Comparison of ENCODE assay signal across 8 mouse cellular contexts in the genomic region with DNA sequence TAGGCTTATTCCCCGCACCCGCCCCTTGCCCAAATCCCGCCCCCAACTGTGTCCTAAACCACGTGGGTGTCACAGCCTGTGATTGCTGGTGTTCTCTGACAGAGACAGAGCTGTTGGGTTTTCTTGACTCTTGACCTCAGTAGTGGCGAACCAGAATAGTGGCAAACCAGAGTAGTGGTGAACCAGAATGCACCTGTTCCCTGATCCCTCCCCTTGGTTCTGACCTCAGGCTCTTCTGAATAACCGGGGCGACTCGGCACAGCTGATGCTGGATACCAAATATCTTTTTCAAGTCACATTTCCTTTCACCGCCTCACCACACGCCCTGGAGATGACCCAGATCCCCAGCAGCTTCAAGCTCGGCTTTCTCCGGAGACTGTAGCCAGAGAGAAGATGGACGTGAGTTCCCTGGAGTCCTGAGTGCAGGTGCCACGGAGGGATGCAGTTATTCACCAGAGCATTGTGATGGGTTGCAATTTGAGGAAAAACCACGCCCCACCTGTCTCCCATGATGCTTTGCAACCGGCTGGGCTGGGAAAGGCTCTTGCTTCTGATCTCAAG. TPM values are rescaled to one million over a fixed set of nuclear protein-coding genes. Genes with fewer than 3 reads are reported as not detected.
DNase-seq lines count a peak whose midpoint lies in the region; ATAC-seq and TF ChIP-seq lines count a peak whose summit lies in the region.
"Had no signal": no experiment of that assay in that cellular context is flagged by ENCODE, and none has a peak within 500 bp of the region (broad histone marks: within the 10 kb centered on the region; RNA-seq: fewer than 3 reads in every experiment).

No protein-coding gene starts in this region.

- no peak for TF ChIP-seq CTCF in lung, adult 2 months (IDR thresholded peaks at IDR 0.05; ENCODE audit: insufficient read depth, low read length)

- no peaks in the 10 kb centered on the region for H3K27me3 ChIP-seq in hindbrain, embryonic 15.5 days
- no peaks in the 10 kb centered on the region for H3K27me3 ChIP-seq in neural tube, embryonic 13.5 days

- no peak overlapping the region for H3K9ac ChIP-seq in hindbrain, embryonic 15.5 days
- H3K9ac ChIP-seq in neural tube, embryonic 13.5 days: no peak overlapping the region

- no peak for TF ChIP-seq POLR2A in lung, adult 2 months (IDR thresholded peaks at IDR 0.05; ENCODE audit: borderline replicate concordance, extremely low read depth, low read depth, low read length)

- H3K9me3 ChIP-seq in hindbrain, embryonic 15.5 days: no peaks in the 10 kb centered on the region
- H3K9me3 ChIP-seq in neural tube, embryonic 13.5 days: no peaks in the 10 kb centered on the region

- peak; percentile 9 to 21 for DNase-seq in lung, adult 18-20 months
- no peak for DNase-seq in lung, adult 2 months
- DNase-seq in cerebellum, adult 9-11 months: peak; percentile 71
- DNase-seq in left cerebral cortex, postnatal 14 days (ENCODE audit: low spot score in 2 of 2): no peak
- DNase-seq: adrenal gland, adult 2 months had no signal

- WGBS in lung, adult 2 months: 34% methylated on average over 16 of the region's 16 CpGs
- 30% methylated on average over 16 of the region's 16 CpGs for WGBS in hindbrain, embryonic 15.5 days
- WGBS in neural tube, embryonic 13.5 days: 34% methylated on average over 16 of the region's 16 CpGs

- no peaks in the 10 kb centered on the region for H3K36me3 ChIP-seq in hindbrain, embryonic 15.5 days
- H3K36me3 ChIP-seq in neural tube, embryonic 13.5 days: no peaks in the 10 kb centered on the region

- no peak overlapping the region for H3K27ac ChIP-seq in hindbrain, embryonic 15.5 days (replicated peaks)
- H3K27ac ChIP-seq in neural tube, embryonic 13.5 days (replicated peaks): no peak overlapping the region

- intact Hi-C loops in left cerebral cortex, postnatal 14 days (cut with DNase I): no loop called here

- H3K4me3 ChIP-seq in lung, adult 2 months (replicated peaks; ENCODE audit: extremely low read depth, low read depth, low read length): no peak overlapping the region
- no peak overlapping the region for H3K4me3 ChIP-seq in hindbrain, embryonic 15.5 days
- no peak overlapping the region for H3K4me3 ChIP-seq in neural tube, embryonic 13.5 days

- H3K4me1 ChIP-seq in lung, adult 2 months (ENCODE audit: control insufficient read depth, insufficient read depth, low read length): no peaks in the 10 kb centered on the region
- H3K4me1 ChIP-seq in hindbrain, embryonic 15.5 days (replicated peaks): no peaks in the 10 kb centered on the region
- H3K4me1 ChIP-seq in neural tube, embryonic 13.5 days (replicated peaks): no peaks in the 10 kb centered on the region; the same call in 1 of the 2 replicates

- no peak for ATAC-seq in hindbrain, embryonic 15.5 days (ENCODE audit: low FRiP score, low read depth)
- no peak for ATAC-seq in neural tube, embryonic 13.5 days (ENCODE audit: low read depth)
- no peak for ATAC-seq in inflammation-experienced regulatory T-cells, adult 6 months

- H3K4me2 ChIP-seq in hindbrain, embryonic 15.5 days: peak overlapping the region; percentile 24; the same call in 1 of the 2 replicates
- peak overlapping the region; percentile 34 for H3K4me2 ChIP-seq in neural tube, embryonic 13.5 days

RNA-seq across cellular contexts. Expression of a gene that starts 2.3 kb away (rescaled TPM):
- 12.4 and 15.4 TPM in 2 replicates for polyA plus RNA-seq in lung, adult 2 months (2012; rRNA removed)
- 81.3 and 83.9 TPM in 2 replicates for polyA plus RNA-seq in hindbrain, embryonic 15.5 days (2015; fragmentation: Nextera tagmentation; extraction: Ambion mirVana)
- 60.7 and 63.7 TPM in 2 replicates for polyA plus RNA-seq in neural tube, embryonic 13.5 days (2015; fragmentation: Nextera tagmentation; extraction: Ambion mirVana)
- 100 to 1,000 TPM; 134 to 140 TPM for total RNA-seq in left cerebral cortex, postnatal 14 days (2021)
- polyA plus RNA-seq in inflammation-experienced regulatory T-cells, adult 6 months (2017; shearing (Covaris generic)): 10 to 100 TPM in 1 of 3 experiments, 1 to 10 TPM in 2; 6.8 to 10.1 (median 8.8) TPM

RNA-seq across cellular contexts. Expression of a gene that starts 43.8 kb away (rescaled TPM):
- 0.09 TPM in 1 of 2 replicates, not detected in the other for polyA plus RNA-seq in lung, adult 2 months (2012; rRNA removed)
- polyA plus RNA-seq in hindbrain, embryonic 15.5 days (2015; fragmentation: Nextera tagmentation; extraction: Ambion mirVana): not detected in 2 replicates
- not detected in 2 replicates for polyA plus RNA-seq in neural tube, embryonic 13.5 days (2015; fragmentation: Nextera tagmentation; extraction: Ambion mirVana)
- under 1 TPM in 1 of 2 experiments, not detected in 1; 0.36 TPM for total RNA-seq in left cerebral cortex, postnatal 14 days (2021)
- polyA plus RNA-seq in inflammation-experienced regulatory T-cells, adult 6 months (2017; shearing (Covaris generic)): not detected

Comparison
In these comparisons a context has a peak if more than half of its experiments do, and no peak if none do; other contexts are left out.
1. DNase-seq: peak in lung, adult 18-20 months (2 of 2) and cerebellum, adult 9-11 months (single experiment); none in lung, adult 2 months (single experiment) and left cerebral cortex, postnatal 14 days (0 of 2).